Mouse (Mus musculus): ENCODE data around the gene Washc3.

DNA sequence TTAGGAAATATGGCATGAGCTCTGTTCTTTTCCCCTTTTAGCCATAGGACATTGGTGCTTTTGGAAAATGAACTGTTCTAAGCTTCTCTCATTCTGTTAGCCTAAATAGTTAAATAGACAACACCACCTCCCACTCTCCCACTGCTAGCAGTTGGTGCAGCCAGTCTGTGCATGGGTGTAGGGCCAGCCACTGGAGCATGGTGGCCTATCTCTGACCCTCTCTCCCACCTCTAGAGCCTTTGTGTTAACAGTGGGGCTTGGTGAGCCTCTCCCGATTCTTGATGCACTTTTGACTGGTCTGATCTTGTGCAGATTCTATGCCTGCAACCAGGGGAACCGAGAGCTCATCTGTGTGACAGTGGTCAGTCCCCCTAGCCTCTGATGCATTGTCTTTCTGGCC is 31.9 kb downstream of the Washc3 start:
- TF ChIP-seq CTCF (IDR thresholded peaks at IDR 0.05; ENCODE audit: borderline replicate concordance, extremely low read depth, insufficient read depth, insufficient read length) (no peak), POLR2A (IDR thresholded peaks at IDR 0.05; ENCODE audit: borderline replicate concordance, extremely low read depth, insufficient read depth, insufficient read length, poor library complexity, severe bottlenecking) (no peak)

Data from brain, embryonic 14.5 days (tissue).